In genomic region chr13:78809656-78810055, GRCm38 (mm10) we compare ENCODE assay signal across 10 mouse cellular contexts.
DNase-seq lines count a peak whose midpoint lies in the region; ATAC-seq and TF ChIP-seq lines count a peak whose summit lies in the region.
"Had no signal": no experiment of that assay in that cellular context is flagged by ENCODE, and none has a peak within 500 bp of the region (broad histone marks: within the 10 kb centered on the region; RNA-seq: fewer than 3 reads in every experiment).

No protein-coding gene starts in this region.

- H3K4me1 ChIP-seq in forebrain, embryonic 13.5 days, result no peaks in the 10 kb centered on the region
- no peaks in the 10 kb centered on the region for H3K4me1 ChIP-seq in forebrain, embryonic 11.5 days (replicated peaks; ENCODE audit: control insufficient read depth, insufficient read depth, low read length)
- no peaks in the 10 kb centered on the region for H3K4me1 ChIP-seq in lung, embryonic 14.5 days (ENCODE audit: insufficient read depth)
- H3K4me1 ChIP-seq in hindbrain, embryonic 12.5 days, result no peaks in the 10 kb centered on the region
- H3K4me1 ChIP-seq in stomach, embryonic 14.5 days (ENCODE audit: control insufficient read depth, insufficient read depth, low read length), result no peaks in the 10 kb centered on the region
- H3K4me1 ChIP-seq: liver, embryonic 15.5 days had no signal

- ATAC-seq in forebrain, embryonic 13.5 days, result 0 out of 2 replicates have a peak, but pooled peaks have one; percentile 50
- ATAC-seq in forebrain, embryonic 11.5 days (replicated peaks; ENCODE audit: low FRiP score), result no peak
- ATAC-seq in lung, embryonic 14.5 days (ENCODE audit: insufficient read depth), result peak; percentile 75
- ATAC-seq in hindbrain, embryonic 12.5 days (ENCODE audit: low FRiP score), result peak; percentile 48
- peak; percentile 65; the same call in 1 of the 2 replicates for ATAC-seq in stomach, embryonic 14.5 days (ENCODE audit: insufficient number of reproducible peaks, insufficient read depth, low FRiP score, low read depth)

- DNase-seq in forebrain, embryonic 11.5 days (ENCODE audit: low spot score), result no peak
- peak; percentile 74 for DNase-seq in lung, embryonic 14.5 days
- no peak for DNase-seq in lung, adult 18-20 months
- no peak for DNase-seq in ovary, postnatal 10 days (ENCODE audit: low spot score)
- DNase-seq in right cerebral cortex, postnatal 25 days, result no peak
- DNase-seq: thymus, postnatal 14 days had no signal

- H3K4me3 ChIP-seq in forebrain, embryonic 13.5 days, result no peak overlapping the region
- H3K4me3 ChIP-seq in forebrain, embryonic 11.5 days (ENCODE audit: low read depth, low read length), result no peak overlapping the region
- no peak overlapping the region for H3K4me3 ChIP-seq in lung, embryonic 14.5 days (ENCODE audit: low read depth, low read length)
- H3K4me3 ChIP-seq in hindbrain, embryonic 12.5 days, result no peak overlapping the region
- H3K4me3 ChIP-seq in stomach, embryonic 14.5 days (ENCODE audit: low read depth, low read length), result no peak overlapping the region
- H3K4me3 ChIP-seq: liver, embryonic 15.5 days had no signal

- no peaks in the 10 kb centered on the region for H3K9me3 ChIP-seq in forebrain, embryonic 13.5 days (replicated peaks)
- no peaks in the 10 kb centered on the region for H3K9me3 ChIP-seq in forebrain, embryonic 11.5 days (ENCODE audit: control insufficient read depth, low read length)
- H3K9me3 ChIP-seq in lung, embryonic 14.5 days (ENCODE audit: low read depth, low read length), result no peaks in the 10 kb centered on the region
- H3K9me3 ChIP-seq in hindbrain, embryonic 12.5 days (replicated peaks), result no peaks in the 10 kb centered on the region
- no peaks in the 10 kb centered on the region for H3K9me3 ChIP-seq in stomach, embryonic 14.5 days (ENCODE audit: control insufficient read depth, low read depth, low read length)
- H3K9me3 ChIP-seq: liver, embryonic 15.5 days had no signal

- H3K27ac ChIP-seq in forebrain, embryonic 13.5 days, result no peak overlapping the region
- no peak overlapping the region for H3K27ac ChIP-seq in forebrain, embryonic 11.5 days (ENCODE audit: low read depth, low read length)
- H3K27ac ChIP-seq in lung, embryonic 14.5 days (ENCODE audit: low read depth), result no peak overlapping the region
- H3K27ac ChIP-seq in hindbrain, embryonic 12.5 days, result no peak overlapping the region
- H3K27ac ChIP-seq in stomach, embryonic 14.5 days (ENCODE audit: low read length), result no peak overlapping the region
- H3K27ac ChIP-seq: liver, embryonic 15.5 days had no signal

- H3K4me2 ChIP-seq in forebrain, embryonic 13.5 days, result no peak overlapping the region
- no peak overlapping the region for H3K4me2 ChIP-seq in forebrain, embryonic 11.5 days (ENCODE audit: low read depth, low read length, severe bottlenecking)
- no peak overlapping the region for H3K4me2 ChIP-seq in lung, embryonic 14.5 days
- H3K4me2 ChIP-seq in hindbrain, embryonic 12.5 days (replicated peaks), result no peak overlapping the region
- no peak overlapping the region for H3K4me2 ChIP-seq in stomach, embryonic 14.5 days (replicated peaks; ENCODE audit: low read depth, low read length)
- H3K4me2 ChIP-seq: liver, embryonic 15.5 days had no signal

- no peaks in the 10 kb centered on the region for H3K27me3 ChIP-seq in forebrain, embryonic 13.5 days
- H3K27me3 ChIP-seq in forebrain, embryonic 11.5 days (ENCODE audit: control insufficient read depth, insufficient read depth, low read length), result no peaks in the 10 kb centered on the region
- no peaks in the 10 kb centered on the region for H3K27me3 ChIP-seq in lung, embryonic 14.5 days (ENCODE audit: insufficient read depth, low read length)
- H3K27me3 ChIP-seq in hindbrain, embryonic 12.5 days, result no peaks in the 10 kb centered on the region
- no peaks in the 10 kb centered on the region for H3K27me3 ChIP-seq in stomach, embryonic 14.5 days (ENCODE audit: control insufficient read depth, insufficient read depth, low read length)
- H3K27me3 ChIP-seq: liver, embryonic 15.5 days had no signal

- no peak overlapping the region for H3K9ac ChIP-seq in forebrain, embryonic 13.5 days
- no peak overlapping the region for H3K9ac ChIP-seq in forebrain, embryonic 11.5 days (ENCODE audit: low read length)
- no peak overlapping the region for H3K9ac ChIP-seq in lung, embryonic 14.5 days
- no peak overlapping the region for H3K9ac ChIP-seq in hindbrain, embryonic 12.5 days
- H3K9ac ChIP-seq in stomach, embryonic 14.5 days (replicated peaks; ENCODE audit: low read depth, low read length), result no peak overlapping the region
- H3K9ac ChIP-seq: liver, embryonic 15.5 days had no signal

- TF ChIP-seq CTCF in lung, embryonic 14.5 days (IDR thresholded peaks at IDR 0.05; ENCODE audit: low read depth), result no peak

- 53% methylated on average over 2 of the region's 2 CpGs for WGBS in forebrain, embryonic 13.5 days
- WGBS in forebrain, embryonic 11.5 days, result 74% methylated on average over 2 of the region's 2 CpGs
- 16% methylated on average over 2 of the region's 2 CpGs for WGBS in lung, embryonic 14.5 days
- 39% methylated on average over 2 of the region's 2 CpGs for WGBS in hindbrain, embryonic 12.5 days
- WGBS in stomach, embryonic 14.5 days, result 32% methylated on average over 2 of the region's 2 CpGs

- H3K36me3 ChIP-seq in forebrain, embryonic 13.5 days (ENCODE audit: poor library complexity, severe bottlenecking), result no peaks in the 10 kb centered on the region
- no peaks in the 10 kb centered on the region for H3K36me3 ChIP-seq in forebrain, embryonic 11.5 days (ENCODE audit: control insufficient read depth, insufficient read depth, low read length)
- no peaks in the 10 kb centered on the region for H3K36me3 ChIP-seq in lung, embryonic 14.5 days (ENCODE audit: insufficient read depth)
- no peaks in the 10 kb centered on the region for H3K36me3 ChIP-seq in hindbrain, embryonic 12.5 days
- H3K36me3 ChIP-seq in stomach, embryonic 14.5 days (ENCODE audit: control insufficient read depth, insufficient read depth, low read length), result no peaks in the 10 kb centered on the region
- H3K36me3 ChIP-seq: liver, embryonic 15.5 days had no signal
